Mouse (Mus musculus): ENCODE measurements at regions not wholly inside any gene's neighbourhood (a gene's known extent, or its start where the extent isn't known, plus 50 kb on each side); places are given as distances from the start of the nearest gene placed in this dataset.

- no peak overlapping the region for H3K4me2 ChIP-seq (ENCODE audit: low read depth, low read length)
- H3K4me3 ChIP-seq (ENCODE audit: low read length), result no peak overlapping the region
- no peaks in the 10 kb centered on the region for H3K36me3 ChIP-seq (ENCODE audit: insufficient read depth, low read length)
- no peaks in the 10 kb centered on the region for H3K27me3 ChIP-seq (ENCODE audit: insufficient read depth, low read length)
- H3K9ac ChIP-seq (replicated peaks; ENCODE audit: low read length), result no peak overlapping the region
- DNase-seq (ENCODE audit: low spot score) (no peak), ATAC-seq (no peak)
- H3K27ac ChIP-seq, result no peak overlapping the region
- H3K4me1 ChIP-seq (ENCODE audit: insufficient read depth, low read length), result peaks cover 8% of the 10 kb centered on the region
- no peaks in the 10 kb centered on the region for H3K9me3 ChIP-seq (ENCODE audit: low read length)
- 94% methylated on average over 1 of the region's 1 CpGs for WGBS
- TF ChIP-seq CTCF (IDR thresholded peaks at IDR 0.05; ENCODE audit: low read depth), result no peak
Measured at GRCm38 (mm10) chr17:15290326-15290725, 86.3 kb downstream of the Dll1 start.

GRCm38 (mm10) chr17:15289062-15289461, 87.6 kb downstream of the Dll1 start:
- Histone ChIP-seq H3K4me1 (ENCODE audit: insufficient read depth, low read length) (peaks cover 11% of the 10 kb centered on the region), H3K9ac (replicated peaks; ENCODE audit: low read length) (no peak overlapping the region), H3K9me3 (ENCODE audit: low read length) (no peaks in the 10 kb centered on the region), H3K27ac (no peak overlapping the region), H3K36me3 (ENCODE audit: insufficient read depth, low read length) (no peaks in the 10 kb centered on the region), H3K27me3 (ENCODE audit: insufficient read depth, low read length) (no peaks in the 10 kb centered on the region), H3K4me2 (ENCODE audit: low read depth, low read length) (no peak overlapping the region), H3K4me3 (ENCODE audit: low read length) (no peak overlapping the region)
- WGBS, result 85% methylated on average over 5 of the region's 5 CpGs
- no peak for TF ChIP-seq CTCF (IDR thresholded peaks at IDR 0.05; ENCODE audit: low read depth)
- ATAC-seq (no peak), DNase-seq (ENCODE audit: low spot score) (no peak)

- H3K27ac ChIP-seq, result no peak overlapping the region
- H3K4me1 ChIP-seq (ENCODE audit: insufficient read depth, low read length), result peaks cover 11% of the 10 kb centered on the region
- no peaks in the 10 kb centered on the region for H3K36me3 ChIP-seq (ENCODE audit: insufficient read depth, low read length)
- 90% methylated on average over 8 of the region's 8 CpGs for WGBS
- ATAC-seq (no peak), DNase-seq (ENCODE audit: low spot score) (no peak)
- H3K27me3 ChIP-seq (ENCODE audit: insufficient read depth, low read length), result no peaks in the 10 kb centered on the region
- H3K4me2 ChIP-seq (ENCODE audit: low read depth, low read length), result no peak overlapping the region
- no peak overlapping the region for H3K4me3 ChIP-seq (ENCODE audit: low read length)
- H3K9ac ChIP-seq (replicated peaks; ENCODE audit: low read length), result no peak overlapping the region
- no peak for TF ChIP-seq CTCF (IDR thresholded peaks at IDR 0.05; ENCODE audit: low read depth)
- H3K9me3 ChIP-seq (ENCODE audit: low read length), result no peaks in the 10 kb centered on the region
Measured at GRCm38 (mm10) chr17:15288640-15289039, 88.0 kb downstream of the Dll1 start.

- DNase-seq (ENCODE audit: low spot score) (no peak), ATAC-seq (no peak)
- H3K27ac ChIP-seq, result no peak overlapping the region
- WGBS, result 92% methylated on average over 2 of the region's 2 CpGs
- peaks cover 11% of the 10 kb centered on the region for H3K4me1 ChIP-seq (ENCODE audit: insufficient read depth, low read length)
- no peaks in the 10 kb centered on the region for H3K27me3 ChIP-seq (ENCODE audit: insufficient read depth, low read length)
- H3K36me3 ChIP-seq (ENCODE audit: insufficient read depth, low read length), result no peaks in the 10 kb centered on the region
- H3K4me3 ChIP-seq (ENCODE audit: low read length), result no peak overlapping the region
- H3K4me2 ChIP-seq (ENCODE audit: low read depth, low read length), result no peak overlapping the region
- no peaks in the 10 kb centered on the region for H3K9me3 ChIP-seq (ENCODE audit: low read length)
- TF ChIP-seq CTCF (IDR thresholded peaks at IDR 0.05; ENCODE audit: low read depth), result no peak
- H3K9ac ChIP-seq (replicated peaks; ENCODE audit: low read length), result no peak overlapping the region
Measured at GRCm38 (mm10) chr17:15286596-15286995, 90.1 kb downstream of the Dll1 start.

- H3K9ac ChIP-seq (replicated peaks; ENCODE audit: low read length), result no peak overlapping the region
- ATAC-seq (peak; percentile 94), DNase-seq (ENCODE audit: low spot score) (peak; percentile 97)
- peaks cover 11% of the 10 kb centered on the region for H3K4me1 ChIP-seq (ENCODE audit: insufficient read depth, low read length)
- no peaks in the 10 kb centered on the region for H3K27me3 ChIP-seq (ENCODE audit: insufficient read depth, low read length)
- H3K4me2 ChIP-seq (ENCODE audit: low read depth, low read length), result no peak overlapping the region
- H3K4me3 ChIP-seq (ENCODE audit: low read length), result no peak overlapping the region
- 36% methylated on average over 7 of the region's 7 CpGs for WGBS
- H3K36me3 ChIP-seq (ENCODE audit: insufficient read depth, low read length), result no peaks in the 10 kb centered on the region
- TF ChIP-seq CTCF (IDR thresholded peaks at IDR 0.05; ENCODE audit: low read depth), result no peak
- no peaks in the 10 kb centered on the region for H3K9me3 ChIP-seq (ENCODE audit: low read length)
- H3K27ac ChIP-seq, result no peak overlapping the region
Measured at GRCm38 (mm10) chr17:15285399-15286043, 91.2 kb downstream of the Dll1 start.

- no peaks in the 10 kb centered on the region for H3K4me1 ChIP-seq (ENCODE audit: insufficient read depth, low read length)
- no peaks in the 10 kb centered on the region for H3K9me3 ChIP-seq (ENCODE audit: low read length)
- H3K4me3 ChIP-seq (ENCODE audit: low read length), result no peak overlapping the region
- no peak for ATAC-seq
- no peak for TF ChIP-seq CTCF (IDR thresholded peaks at IDR 0.05; ENCODE audit: low read depth)
- no peak for DNase-seq (ENCODE audit: low spot score)
- H3K27ac ChIP-seq, result no peak overlapping the region
- no peaks in the 10 kb centered on the region for H3K36me3 ChIP-seq (ENCODE audit: insufficient read depth, low read length)
- no peak overlapping the region for H3K9ac ChIP-seq (replicated peaks; ENCODE audit: low read length)
- WGBS, result 78% methylated on average over 6 of the region's 6 CpGs
- H3K4me2 ChIP-seq (ENCODE audit: low read depth, low read length), result no peak overlapping the region
- no peaks in the 10 kb centered on the region for H3K27me3 ChIP-seq (ENCODE audit: insufficient read depth, low read length)
Measured at GRCm38 (mm10) chr17:15269905-15270304, 106.8 kb downstream of the Dll1 start.

GRCm38 (mm10) chr17:15269056-15269612, 107.5 kb downstream of the Dll1 start:
- peak; percentile 19 for DNase-seq (ENCODE audit: low spot score)

More at GRCm38 (mm10) chr17:15269056-15269612, 107.5 kb downstream of the Dll1 start:
- no peak for ATAC-seq
- Histone ChIP-seq H3K4me3 (ENCODE audit: low read length) (no peak overlapping the region), H3K36me3 (ENCODE audit: insufficient read depth, low read length) (no peaks in the 10 kb centered on the region), H3K9ac (replicated peaks; ENCODE audit: low read length) (no peak overlapping the region), H3K9me3 (ENCODE audit: low read length) (no peaks in the 10 kb centered on the region), H3K4me1 (ENCODE audit: insufficient read depth, low read length) (no peaks in the 10 kb centered on the region), H3K27ac (no peak overlapping the region), H3K4me2 (ENCODE audit: low read depth, low read length) (no peak overlapping the region), H3K27me3 (ENCODE audit: insufficient read depth, low read length) (no peaks in the 10 kb centered on the region)
- no peak for TF ChIP-seq CTCF (IDR thresholded peaks at IDR 0.05; ENCODE audit: low read depth)
- WGBS, result 77% methylated on average over 8 of the region's 8 CpGs

Data from hindbrain, postnatal 0 days (tissue).